Mouse (Mus musculus): ENCODE results near the gene Hmga2. TPM values are rescaled to one million over a fixed set of nuclear protein-coding genes. Genes with fewer than 3 reads are reported as not detected.

The Hmga2 gene
- polyA plus RNA-seq, 1 experiment from 2014 or later, result 0.71 TPM

GRCm38 (mm10) chr10:120476516-120477336 lies 457 bp upstream of the Hmga2 start:
- H3K4me1 ChIP-seq (replicated peaks; ENCODE audit: control insufficient read depth, insufficient read depth, low read length), result peaks cover 45% of the 10 kb centered on the region

GRCm38 (mm10) chr10:120475041-120475541 lies 1.2 kb downstream of the Hmga2 start:
- H3K27ac ChIP-seq (ENCODE audit: low read length), result no peak overlapping the region; the same call in 1 of the 2 replicates
- no peaks in the 10 kb centered on the region for H3K9me3 ChIP-seq (ENCODE audit: control insufficient read depth, low read length)
- peaks cover 45% of the 10 kb centered on the region for H3K4me1 ChIP-seq (replicated peaks; ENCODE audit: control insufficient read depth, insufficient read depth, low read length)
- H3K9ac ChIP-seq (replicated peaks; ENCODE audit: low read depth, low read length), result peak overlapping the region; percentile 69
- peak; percentile 24 for ATAC-seq
- no peaks in the 10 kb centered on the region for H3K36me3 ChIP-seq (ENCODE audit: control insufficient read depth, insufficient read depth)
- H3K27me3 ChIP-seq (replicated peaks; ENCODE audit: control insufficient read depth, insufficient read depth, low read length), result peaks cover 5% of the 10 kb centered on the region; the same call in 1 of the 2 replicates
- WGBS, result 0% methylated on average over 45 of the region's 45 CpGs
- H3K4me2 ChIP-seq (ENCODE audit: low read length), result peak overlapping the region; percentile 91
- peak overlapping the region; percentile 60 for H3K4me3 ChIP-seq (replicated peaks; ENCODE audit: low read length)

More at GRCm38 (mm10) chr10:120476516-120477336, 457 bp upstream of the Hmga2 start:
- Histone ChIP-seq H3K4me3 (replicated peaks; ENCODE audit: low read length) (peak overlapping the region; percentile 60), H3K27ac (ENCODE audit: low read length) (no peak overlapping the region), H3K9ac (replicated peaks; ENCODE audit: low read depth, low read length) (peak overlapping the region; percentile 69), H3K9me3 (ENCODE audit: control insufficient read depth, low read length) (no peaks in the 10 kb centered on the region), H3K36me3 (ENCODE audit: control insufficient read depth, insufficient read depth) (no peaks in the 10 kb centered on the region), H3K27me3 (replicated peaks; ENCODE audit: control insufficient read depth, insufficient read depth, low read length) (peaks cover 5% of the 10 kb centered on the region; the same call in 1 of the 2 replicates), H3K4me2 (ENCODE audit: low read length) (peak overlapping the region; percentile 91)
- peak; percentile 65 for ATAC-seq
- WGBS, result under 1% methylated on average over 50 of the region's 52 CpGs

GRCm38 (mm10) chr10:120474301-120474700 lies 2.0 kb downstream of the Hmga2 start:
- 0% methylated on average over 20 of the region's 20 CpGs for WGBS
- Histone ChIP-seq H3K9me3 (ENCODE audit: control insufficient read depth, low read length) (no peaks in the 10 kb centered on the region), H3K36me3 (ENCODE audit: control insufficient read depth, insufficient read depth) (no peaks in the 10 kb centered on the region), H3K4me2 (ENCODE audit: low read length) (peak overlapping the region; percentile 91), H3K4me1 (replicated peaks; ENCODE audit: control insufficient read depth, insufficient read depth, low read length) (peaks cover 45% of the 10 kb centered on the region), H3K27ac (ENCODE audit: low read length) (no peak overlapping the region), H3K27me3 (replicated peaks; ENCODE audit: control insufficient read depth, insufficient read depth, low read length) (peaks cover 5% of the 10 kb centered on the region; the same call in 1 of the 2 replicates), H3K4me3 (replicated peaks; ENCODE audit: low read length) (peak overlapping the region; percentile 60), H3K9ac (replicated peaks; ENCODE audit: low read depth, low read length) (no peak overlapping the region)
- no peak for ATAC-seq

- Histone ChIP-seq H3K4me3 (replicated peaks; ENCODE audit: low read length) (no peak overlapping the region), H3K9ac (replicated peaks; ENCODE audit: low read depth, low read length) (no peak overlapping the region), H3K9me3 (ENCODE audit: control insufficient read depth, low read length) (no peaks in the 10 kb centered on the region), H3K27me3 (replicated peaks; ENCODE audit: control insufficient read depth, insufficient read depth, low read length) (peaks cover 5% of the 10 kb centered on the region; the same call in 1 of the 2 replicates), H3K4me1 (replicated peaks; ENCODE audit: control insufficient read depth, insufficient read depth, low read length) (peaks cover 44% of the 10 kb centered on the region), H3K4me2 (ENCODE audit: low read length) (no peak overlapping the region), H3K27ac (ENCODE audit: low read length) (no peak overlapping the region), H3K36me3 (ENCODE audit: control insufficient read depth, insufficient read depth) (no peaks in the 10 kb centered on the region)
- WGBS, result 22% methylated on average over 4 of the region's 4 CpGs
- no peak for ATAC-seq
Observed at GRCm38 (mm10) chr10:120473218-120473617, 3.1 kb downstream of the Hmga2 start.

GRCm38 (mm10) chr10:120472606-120473005 lies 3.7 kb downstream of the Hmga2 start:
- ATAC-seq, result no peak
- H3K4me2 ChIP-seq (ENCODE audit: low read length), result no peak overlapping the region
- no peak overlapping the region for H3K27ac ChIP-seq (ENCODE audit: low read length)
- peaks cover 3% of the 10 kb centered on the region; the same call in 1 of the 2 replicates for H3K27me3 ChIP-seq (replicated peaks; ENCODE audit: control insufficient read depth, insufficient read depth, low read length)
- 29% methylated on average over 2 of the region's 2 CpGs for WGBS
- no peak overlapping the region for H3K4me3 ChIP-seq (replicated peaks; ENCODE audit: low read length)
- no peak overlapping the region for H3K9ac ChIP-seq (replicated peaks; ENCODE audit: low read depth, low read length)
- H3K4me1 ChIP-seq (replicated peaks; ENCODE audit: control insufficient read depth, insufficient read depth, low read length), result peaks cover 38% of the 10 kb centered on the region
- no peaks in the 10 kb centered on the region for H3K36me3 ChIP-seq (ENCODE audit: control insufficient read depth, insufficient read depth)
- no peaks in the 10 kb centered on the region for H3K9me3 ChIP-seq (ENCODE audit: control insufficient read depth, low read length)

- H3K9ac ChIP-seq (replicated peaks; ENCODE audit: low read depth, low read length), result no peak overlapping the region
- H3K27ac ChIP-seq (ENCODE audit: low read length), result no peak overlapping the region
- WGBS, result 75% methylated on average over 5 of the region's 5 CpGs
- H3K4me3 ChIP-seq (replicated peaks; ENCODE audit: low read length), result no peak overlapping the region
- no peaks in the 10 kb centered on the region for H3K27me3 ChIP-seq (replicated peaks; ENCODE audit: control insufficient read depth, insufficient read depth, low read length)
- H3K4me2 ChIP-seq (ENCODE audit: low read length), result no peak overlapping the region
- H3K36me3 ChIP-seq (ENCODE audit: control insufficient read depth, insufficient read depth), result no peaks in the 10 kb centered on the region
- no peaks in the 10 kb centered on the region for H3K9me3 ChIP-seq (ENCODE audit: control insufficient read depth, low read length)
- ATAC-seq, result no peak
- H3K4me1 ChIP-seq (replicated peaks; ENCODE audit: control insufficient read depth, insufficient read depth, low read length), result no peaks in the 10 kb centered on the region
Observed at GRCm38 (mm10) chr10:120465121-120465520, 11.1 kb downstream of the Hmga2 start.

GRCm38 (mm10) chr10:120461769-120462168 lies 14.5 kb downstream of the Hmga2 start:
- H3K4me3 ChIP-seq (replicated peaks; ENCODE audit: low read length), result no peak overlapping the region
- no peaks in the 10 kb centered on the region for H3K27me3 ChIP-seq (replicated peaks; ENCODE audit: control insufficient read depth, insufficient read depth, low read length)
- no peak overlapping the region for H3K9ac ChIP-seq (replicated peaks; ENCODE audit: low read depth, low read length)
- WGBS, result 32% methylated on average over 5 of the region's 5 CpGs
- H3K4me2 ChIP-seq (ENCODE audit: low read length), result no peak overlapping the region
- H3K4me1 ChIP-seq (replicated peaks; ENCODE audit: control insufficient read depth, insufficient read depth, low read length), result no peaks in the 10 kb centered on the region
- no peak overlapping the region for H3K27ac ChIP-seq (ENCODE audit: low read length)
- H3K9me3 ChIP-seq (ENCODE audit: control insufficient read depth, low read length), result no peaks in the 10 kb centered on the region
- no peak for ATAC-seq
- no peaks in the 10 kb centered on the region for H3K36me3 ChIP-seq (ENCODE audit: control insufficient read depth, insufficient read depth)

GRCm38 (mm10) chr10:120461301-120461700 lies 15.0 kb downstream of the Hmga2 start:
- ATAC-seq, result no peak
- Histone ChIP-seq H3K4me3 (replicated peaks; ENCODE audit: low read length) (no peak overlapping the region), H3K4me1 (replicated peaks; ENCODE audit: control insufficient read depth, insufficient read depth, low read length) (no peaks in the 10 kb centered on the region), H3K27ac (ENCODE audit: low read length) (no peak overlapping the region), H3K9ac (replicated peaks; ENCODE audit: low read depth, low read length) (no peak overlapping the region), H3K27me3 (replicated peaks; ENCODE audit: control insufficient read depth, insufficient read depth, low read length) (no peaks in the 10 kb centered on the region), H3K4me2 (ENCODE audit: low read length) (no peak overlapping the region), H3K36me3 (ENCODE audit: control insufficient read depth, insufficient read depth) (no peaks in the 10 kb centered on the region), H3K9me3 (ENCODE audit: control insufficient read depth, low read length) (no peaks in the 10 kb centered on the region)
- 82% methylated on average over 5 of the region's 5 CpGs for WGBS

- no peaks in the 10 kb centered on the region for H3K4me1 ChIP-seq (replicated peaks; ENCODE audit: control insufficient read depth, insufficient read depth, low read length)
- H3K9ac ChIP-seq (replicated peaks; ENCODE audit: low read depth, low read length), result no peak overlapping the region
- no peaks in the 10 kb centered on the region for H3K36me3 ChIP-seq (ENCODE audit: control insufficient read depth, insufficient read depth)
- no peaks in the 10 kb centered on the region for H3K27me3 ChIP-seq (replicated peaks; ENCODE audit: control insufficient read depth, insufficient read depth, low read length)
- no peak for ATAC-seq
- no peaks in the 10 kb centered on the region for H3K9me3 ChIP-seq (ENCODE audit: control insufficient read depth, low read length)
- no peak overlapping the region for H3K27ac ChIP-seq (ENCODE audit: low read length)
- H3K4me3 ChIP-seq (replicated peaks; ENCODE audit: low read length), result no peak overlapping the region
- H3K4me2 ChIP-seq (ENCODE audit: low read length), result no peak overlapping the region
- 94% methylated on average over 8 of the region's 8 CpGs for WGBS
Observed at GRCm38 (mm10) chr10:120458866-120459265, 17.4 kb downstream of the Hmga2 start.
